Mouse (Mus musculus) ES-E14 (cell line): ENCODE results near the gene Dlgap4.

Experiments used
- CHD2 ChIP-seq: IDR thresholded peaks from 2 replicates; pipeline ENCODE4 v1.6.1; 2014; ENCODE audit warnings: mild to moderate bottlenecking, low read depth, low read length, inconsistent platforms
- MAFK ChIP-seq: IDR thresholded peaks from 2 replicates; pipeline ENCODE4 v1.6.1; 2014; ENCODE audit warnings: mild to moderate bottlenecking, low read depth, low read length, inconsistent platforms; ENCODE audit not compliant: insufficient read depth
- ZC3H11A ChIP-seq: IDR thresholded peaks from 2 replicates; pipeline ENCODE4 v1.6.1; 2012; ENCODE audit warnings: low read depth, mild to moderate bottlenecking, inconsistent platforms, low read length, borderline replicate concordance
- ZNF384 ChIP-seq: IDR thresholded peaks from 2 replicates; pipeline ENCODE4 v1.6.1; 2012; ENCODE audit warnings: low read depth, low read length, inconsistent platforms

GRCm38 (mm10) chr2:156603671-156604070 is 9.8 kb upstream of the Dlgap4 start:
- TF ChIP-seq CHD2 (no peak), ZNF384 (no peak), ZC3H11A (no peak), MAFK (no peak)
